Mouse (Mus musculus) layer of hippocampus, adult 18-20 months (tissue): ENCODE results near the gene Tmem151b. TPM values are rescaled to one million over a fixed set of nuclear protein-coding genes. Genes with fewer than 3 reads are reported as not detected.

ENCODE experiments used
- DNase-seq, 2 experiments: peaks; one replicate each; pipeline ENCODE4 v3.0.0; 2022; ENCODE audit warnings: low spot score in 2 of 2
- total RNA-seq, 2 experiments: library from RNA; stranded (reverse); gene quantifications; 2 replicates each; pipeline ENCODE4 v1.2.3; 2021

Tmem151b gene
- total RNA-seq, 2 experiments from 2014 or later, result 112 to 119 TPM

DNA sequence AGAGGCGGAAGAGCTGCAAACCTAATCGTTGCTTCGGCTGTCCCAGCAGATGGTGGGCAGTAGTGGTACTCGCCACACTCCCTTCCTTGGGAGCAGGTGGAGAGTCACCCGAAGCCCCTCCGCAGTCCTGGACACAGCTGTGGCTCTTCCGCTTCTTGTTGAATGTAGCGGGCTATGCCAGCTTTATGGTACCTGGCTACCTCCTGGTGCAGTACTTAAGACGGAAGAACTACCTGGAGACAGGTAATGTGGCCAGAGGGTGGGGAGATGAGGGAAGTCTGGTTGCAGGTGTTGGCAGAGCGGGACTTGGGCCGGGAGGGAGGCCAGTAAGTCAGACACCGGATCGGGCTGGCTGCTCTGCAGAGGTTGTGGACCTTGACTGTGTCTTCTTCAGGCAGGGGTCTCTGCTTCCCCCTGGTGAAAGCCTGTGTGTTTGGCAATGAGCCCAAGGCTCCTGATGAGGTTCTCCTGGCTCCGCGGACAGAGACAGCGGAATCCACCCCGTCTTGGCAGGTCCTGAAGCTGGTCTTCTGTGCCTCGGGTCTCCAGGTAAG, 15.1 kb upstream of the Tmem151b start:
- no peak for DNase-seq

DNA sequence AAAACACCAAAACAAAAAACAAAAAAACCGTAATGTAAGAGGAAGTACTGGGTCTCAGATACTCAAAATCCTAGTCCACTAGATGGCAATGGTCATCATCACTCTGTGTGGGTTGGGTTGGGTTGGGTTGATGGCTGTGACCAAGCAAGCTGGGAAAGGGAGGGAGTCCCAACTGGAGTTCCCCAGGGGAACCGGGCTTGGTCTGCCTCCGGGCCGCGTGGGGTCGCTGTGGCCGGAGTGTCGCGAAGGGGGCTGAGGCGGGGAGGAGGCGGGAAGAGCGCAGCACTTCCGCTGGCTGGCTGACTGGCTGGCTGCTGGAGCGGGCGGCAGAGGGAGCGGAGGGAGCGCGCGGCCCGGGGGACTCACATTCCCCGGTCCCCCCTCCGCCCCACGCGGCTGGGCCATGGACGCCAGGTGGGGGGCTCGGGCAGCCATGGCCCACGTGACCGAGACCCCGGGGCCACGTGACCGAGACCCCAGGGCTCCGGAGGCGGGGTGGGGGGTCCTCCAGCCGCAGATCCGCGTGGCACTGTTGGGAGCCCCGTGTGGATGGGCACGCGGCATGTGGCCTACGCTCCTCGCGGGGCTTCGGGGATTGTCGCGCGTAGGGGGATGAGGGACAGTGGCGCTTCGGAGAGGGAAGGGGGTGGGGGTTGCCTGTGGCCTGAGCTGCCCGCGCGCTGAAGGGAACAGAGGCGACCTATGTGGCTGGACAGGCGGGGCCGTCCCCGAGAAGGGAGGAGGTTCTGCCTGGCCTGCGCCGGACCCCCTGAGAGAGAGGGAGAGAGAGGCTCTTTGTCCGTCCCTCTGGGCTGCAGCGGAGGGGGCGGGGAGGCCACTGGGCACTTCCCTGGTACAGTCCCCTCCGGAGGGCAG, 14.4 kb upstream of the Tmem151b start, which contains the start of gene Slc35b2:
Slc35b2 (plus strand) TSS at position 220 of the 876 bp plus-strand sequence.
- peak; percentile 92 to 94 for DNase-seq

DNA sequence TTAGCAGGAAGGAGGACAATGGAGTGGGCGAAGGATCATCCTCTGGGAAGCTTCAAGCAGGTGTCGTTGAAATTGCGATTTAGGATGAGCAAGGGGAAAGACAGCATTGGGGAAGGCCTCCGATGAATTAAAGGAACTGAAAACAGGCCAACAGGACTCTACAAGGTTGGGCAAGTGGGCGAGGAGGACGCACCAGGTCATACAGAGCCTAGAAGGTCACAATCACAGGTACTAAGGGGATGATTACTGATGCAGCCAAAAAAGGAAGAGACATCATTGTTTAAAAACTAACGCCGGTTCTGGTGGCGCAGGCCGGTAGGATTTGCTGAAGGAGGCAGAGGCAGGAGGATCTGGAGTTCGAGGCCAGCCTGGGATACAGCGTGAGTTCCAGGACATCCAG, 13.7 kb upstream of the Tmem151b start:
- no peak for DNase-seq

DNA sequence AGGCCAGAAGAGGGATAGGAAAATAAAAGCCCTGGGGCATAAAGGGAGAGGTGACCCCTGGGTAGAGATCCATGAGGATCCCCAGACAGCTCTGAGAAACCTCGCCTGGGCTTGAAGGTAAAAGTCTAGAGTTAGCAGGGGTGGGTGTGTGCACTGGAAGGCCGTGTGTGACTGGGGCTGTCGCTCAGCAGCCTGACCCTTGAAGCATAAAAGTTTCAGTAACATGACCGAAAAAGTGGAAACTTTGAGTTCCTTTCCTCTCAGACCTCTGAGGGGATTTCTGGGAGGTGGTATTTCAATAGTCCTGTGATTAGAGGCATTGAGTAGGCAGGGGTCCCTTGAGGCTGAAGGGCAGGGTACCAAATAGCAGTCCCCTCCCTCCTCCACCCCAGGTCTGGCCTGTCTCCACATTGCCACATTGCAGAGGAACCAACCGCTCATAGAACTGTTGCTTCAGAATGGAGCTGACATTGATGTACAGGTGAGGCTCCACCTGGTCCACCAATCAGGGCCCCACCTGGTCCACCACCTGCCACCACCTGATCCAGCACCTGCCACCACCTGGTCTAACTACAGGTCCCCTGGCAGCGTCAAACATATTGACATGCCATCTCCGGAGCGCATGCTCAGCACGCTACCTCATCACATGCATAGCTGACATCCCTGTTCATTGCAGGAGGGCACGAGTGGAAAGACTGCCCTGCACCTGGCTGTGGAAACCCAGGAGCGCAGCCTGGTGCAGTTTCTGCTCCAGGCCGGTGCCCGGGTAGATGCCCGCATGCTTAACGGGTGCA, 10.5 kb upstream of the Tmem151b start:
- DNase-seq, result no peak

DNA sequence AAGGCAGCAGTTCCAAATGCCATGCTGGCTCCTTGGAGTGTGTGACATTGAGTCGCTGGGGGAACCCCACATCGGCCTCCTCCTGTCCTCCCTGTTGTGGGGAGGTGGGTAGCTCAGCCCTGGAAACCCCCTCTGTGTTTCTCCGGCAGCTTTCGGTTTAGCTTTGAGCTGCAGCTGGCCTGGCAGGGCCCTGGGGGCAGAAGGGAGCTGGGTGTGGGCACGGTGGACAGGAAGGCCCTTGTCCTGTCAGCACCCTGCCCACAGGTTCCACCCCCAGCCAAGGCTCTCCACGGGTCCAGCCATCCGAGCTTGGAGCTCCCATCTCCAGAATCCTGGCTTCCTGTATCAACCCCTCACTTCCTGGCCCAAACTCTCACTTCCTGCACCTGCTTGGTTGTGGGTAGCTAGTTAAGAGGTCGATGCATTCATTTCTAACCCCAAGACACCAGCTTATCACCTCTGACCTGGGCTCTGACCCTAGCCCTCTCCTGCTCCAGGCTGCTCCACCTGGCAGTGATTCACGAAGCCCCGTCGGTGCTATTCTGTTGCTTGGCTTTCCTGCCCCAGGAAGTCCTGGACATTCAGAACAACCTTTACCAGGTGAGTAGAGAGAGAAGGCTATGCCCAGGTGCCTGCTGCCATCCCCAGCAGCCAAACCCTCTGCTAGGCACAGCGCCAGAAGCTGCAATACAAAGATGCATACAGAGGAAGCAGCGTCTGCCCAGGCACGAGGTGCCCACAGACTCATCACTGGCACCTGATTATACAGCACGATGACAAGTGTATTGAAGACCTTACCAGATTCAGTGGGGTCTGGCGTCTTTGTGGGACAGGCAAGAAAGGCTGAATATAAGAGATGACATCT, 8.8 kb upstream of the Tmem151b start:
- no peak for DNase-seq

DNA sequence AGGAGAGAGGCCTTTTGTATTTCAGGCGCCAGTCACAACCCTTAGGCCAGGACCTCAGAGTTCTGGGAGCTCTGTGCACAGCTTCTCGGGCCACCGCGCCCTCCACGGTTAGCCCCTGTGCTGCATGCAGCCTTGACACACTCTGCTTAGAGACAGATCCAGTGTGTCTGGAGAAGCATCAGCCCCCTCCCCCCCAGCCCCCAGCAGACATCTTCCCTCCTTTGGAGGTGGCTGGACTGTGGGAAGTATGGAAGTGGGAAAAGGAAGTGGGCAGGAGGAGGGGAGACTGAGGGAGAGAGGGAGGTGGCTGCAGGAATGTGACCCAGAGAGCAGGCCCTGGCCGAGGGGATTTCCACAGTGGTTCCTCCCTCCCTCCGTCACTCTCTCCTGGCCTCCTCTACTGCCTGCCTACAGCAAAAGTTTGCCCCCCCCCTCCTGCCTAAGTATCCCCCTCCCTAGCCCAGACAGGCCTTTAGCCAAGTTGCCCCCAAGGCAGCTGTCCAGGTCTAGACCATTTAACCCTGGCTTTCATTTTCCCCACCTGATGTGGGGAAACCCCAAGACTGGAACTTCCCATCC, 7.9 kb upstream of the Tmem151b start:
- no peak for DNase-seq

DNA sequence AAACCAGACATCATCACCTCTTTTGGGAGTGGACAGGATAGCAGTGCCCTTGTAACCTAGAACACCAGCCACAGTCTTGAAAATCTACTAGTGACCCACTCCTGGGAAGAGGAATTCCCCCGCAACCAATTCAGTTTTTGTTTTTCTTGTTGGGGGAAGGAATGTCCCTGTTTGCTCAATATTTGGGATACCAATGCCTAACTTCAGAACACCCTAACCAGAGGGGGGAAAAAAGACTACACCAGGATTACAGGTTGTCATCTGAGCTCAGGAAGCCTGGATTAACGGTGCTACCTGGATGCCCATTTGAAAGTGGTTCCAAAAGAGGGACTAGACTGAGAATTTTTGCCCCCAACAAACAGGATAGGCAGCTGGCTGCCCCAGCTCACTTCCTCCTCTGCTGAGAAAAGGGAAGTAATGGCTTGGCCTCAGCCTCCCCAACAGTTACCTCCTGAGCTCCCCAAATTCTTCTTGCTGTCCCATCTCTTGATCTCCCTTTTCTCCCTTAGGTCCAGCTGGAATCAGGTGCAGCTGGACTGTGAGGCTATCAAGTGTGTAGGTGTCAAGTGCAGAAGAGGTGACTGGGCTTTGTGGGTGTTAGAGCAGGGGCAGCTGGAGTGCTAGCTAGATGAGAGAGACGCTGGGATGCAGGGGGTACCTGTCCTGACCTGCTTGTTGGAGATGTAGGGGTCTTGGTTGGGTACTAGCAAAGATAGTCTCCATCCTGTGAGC, 7.2 kb upstream of the Tmem151b start:
- DNase-seq, result no peak

DNA sequence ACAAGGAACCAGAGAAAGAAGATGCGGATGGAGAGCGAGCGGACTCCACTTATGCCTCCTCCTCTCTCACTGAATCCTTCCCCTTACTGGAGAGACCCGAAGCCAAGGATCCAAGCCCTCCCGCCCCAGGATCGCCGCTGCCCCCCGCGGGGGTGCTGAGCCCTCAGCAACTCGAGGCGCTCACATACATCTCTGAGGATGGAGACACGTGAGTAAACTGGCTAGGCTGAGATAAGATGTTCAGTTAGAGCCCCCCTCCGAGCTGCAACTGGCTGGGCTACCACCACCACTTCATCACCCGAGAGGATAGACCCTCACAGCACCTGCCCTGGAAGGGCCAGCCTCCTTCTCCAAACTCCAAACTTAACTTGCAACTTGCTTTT, 6.6 kb upstream of the Tmem151b start:
- DNase-seq, result no peak

DNA sequence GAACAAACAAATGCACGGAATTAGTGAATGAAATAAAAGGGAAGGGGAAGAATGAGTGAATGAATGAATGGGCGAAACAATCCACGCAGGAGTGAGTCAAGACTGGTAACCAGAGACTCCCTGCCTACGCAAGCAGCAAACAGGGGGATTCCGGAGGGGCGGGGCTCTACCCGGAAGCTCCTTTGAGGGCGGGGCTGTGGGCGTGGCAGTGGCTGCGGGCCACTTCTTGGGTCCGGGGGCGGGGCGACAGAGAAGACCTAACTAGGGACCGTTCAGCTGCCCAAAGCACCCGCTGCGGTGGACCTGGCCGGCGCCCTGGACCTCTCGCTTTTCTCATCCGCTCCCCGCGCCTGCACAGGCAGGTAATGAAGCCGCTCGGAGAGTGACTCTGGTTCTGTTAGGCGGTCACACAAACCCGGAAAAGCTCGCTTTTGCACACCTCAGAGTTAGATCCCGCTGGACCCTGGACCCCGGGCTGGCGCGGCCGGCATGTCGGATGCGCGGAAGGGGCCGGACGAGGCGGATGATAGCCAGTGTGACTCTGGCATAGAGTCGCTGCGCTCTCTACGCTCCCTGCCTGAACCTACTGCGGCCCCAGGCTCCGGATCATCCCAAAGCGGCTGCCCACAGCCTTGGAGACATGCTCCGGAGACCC, 6.1 kb upstream of the Tmem151b start, which contains the start of gene Nfkbie:
Nfkbie (plus strand) TSS at position 252 of the 655 bp plus-strand sequence.
- DNase-seq, result peak; percentile 82 to 89

DNA sequence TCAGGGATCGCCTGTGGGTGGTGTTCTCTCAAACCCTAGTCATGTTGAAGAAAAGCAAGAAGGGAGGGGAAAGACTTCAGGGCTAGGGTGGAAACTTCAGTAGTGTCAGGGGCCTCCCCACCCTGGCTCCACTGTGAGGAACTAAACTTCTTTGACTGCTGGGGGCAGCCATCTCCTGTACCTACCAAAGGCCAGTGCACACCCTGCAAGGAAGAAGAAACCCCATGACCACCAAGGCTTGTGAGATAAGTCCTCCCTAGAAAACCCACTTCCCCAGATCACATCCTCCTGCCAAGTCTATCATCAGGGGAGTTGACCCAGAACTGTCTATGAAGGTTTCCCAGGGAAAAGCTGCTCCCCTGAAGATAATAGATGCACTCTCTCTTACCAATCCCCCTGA, 4.9 kb upstream of the Tmem151b start:
- no peak for DNase-seq

DNA sequence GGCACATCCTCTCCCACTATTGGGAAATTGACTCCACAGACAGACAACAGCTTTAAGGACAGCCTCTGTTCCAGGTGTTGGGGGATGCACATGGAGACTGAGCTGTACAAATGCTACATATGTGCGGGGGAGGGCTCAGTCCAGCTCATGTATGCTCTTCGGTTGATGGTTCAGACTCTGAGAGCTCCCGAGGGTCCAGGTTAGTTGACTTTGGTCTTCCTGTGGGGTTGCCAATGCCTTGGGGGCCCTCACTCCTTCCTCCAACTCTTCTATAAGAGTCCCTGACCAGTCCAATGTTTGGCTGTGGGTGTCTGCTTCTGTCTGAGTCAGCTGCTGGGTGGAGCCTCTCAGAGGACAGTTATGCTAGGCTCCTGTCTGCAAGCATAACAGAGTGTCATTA, 3.6 kb upstream of the Tmem151b start:
- no peak for DNase-seq

DNA sequence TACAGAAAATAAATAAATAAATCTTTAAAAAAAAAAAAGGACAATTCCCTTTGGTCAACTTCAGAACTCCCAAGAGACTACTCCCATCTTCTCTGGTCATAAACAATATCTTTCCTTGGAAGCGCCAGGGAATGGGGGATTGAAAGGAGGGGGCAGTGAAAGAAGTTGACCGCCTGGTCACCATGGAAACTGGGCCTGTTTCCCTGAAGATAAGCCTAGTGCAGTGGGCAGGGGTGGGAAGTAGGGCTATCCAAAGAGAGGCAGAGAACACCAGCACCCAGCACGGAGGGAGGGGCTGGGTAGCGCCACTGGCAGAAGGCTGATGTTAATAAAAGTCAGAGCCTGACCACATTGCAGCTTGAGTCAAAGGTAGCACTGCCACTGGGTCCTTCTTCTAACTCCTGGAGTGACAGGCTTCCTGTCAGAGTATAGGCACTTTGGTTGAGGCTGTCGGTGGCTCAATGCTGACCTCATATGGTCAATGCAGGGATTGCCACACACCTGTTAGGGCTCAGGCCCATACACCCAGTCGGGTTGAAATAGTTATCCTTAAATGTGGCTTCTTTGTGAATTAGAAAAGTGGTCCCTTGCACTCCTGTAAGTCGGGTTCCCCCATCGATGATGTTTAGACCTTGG, 2.5 kb upstream of the Tmem151b start:
- DNase-seq, result peak; percentile 66 to 92

DNA sequence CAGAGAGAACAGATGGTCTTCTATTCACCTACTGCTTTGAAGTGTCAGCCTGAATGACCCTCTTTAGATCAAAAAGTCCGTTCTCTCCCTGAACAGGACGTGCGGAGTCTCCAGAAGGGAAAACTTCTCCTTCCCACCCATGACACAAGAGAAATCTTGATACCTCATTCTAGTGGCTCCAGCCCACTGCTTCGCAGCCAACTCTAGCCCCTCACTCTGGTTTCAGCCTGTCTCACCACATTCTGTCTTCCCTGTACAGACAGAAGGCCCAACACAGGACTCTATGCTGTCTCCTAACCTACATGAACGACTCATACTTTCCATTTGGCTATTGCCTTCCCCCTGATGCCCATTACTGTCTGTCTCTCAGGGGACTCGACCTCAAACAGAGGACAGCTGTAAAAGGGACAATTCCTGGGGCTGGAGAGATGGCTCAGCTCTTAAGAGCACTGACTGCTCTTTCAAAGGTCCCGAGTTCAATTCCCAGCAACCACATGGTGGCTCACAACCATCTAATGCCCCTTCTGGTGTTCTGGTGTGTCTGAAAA, 1.8 kb upstream of the Tmem151b start:
- DNase-seq, result no peak

DNA sequence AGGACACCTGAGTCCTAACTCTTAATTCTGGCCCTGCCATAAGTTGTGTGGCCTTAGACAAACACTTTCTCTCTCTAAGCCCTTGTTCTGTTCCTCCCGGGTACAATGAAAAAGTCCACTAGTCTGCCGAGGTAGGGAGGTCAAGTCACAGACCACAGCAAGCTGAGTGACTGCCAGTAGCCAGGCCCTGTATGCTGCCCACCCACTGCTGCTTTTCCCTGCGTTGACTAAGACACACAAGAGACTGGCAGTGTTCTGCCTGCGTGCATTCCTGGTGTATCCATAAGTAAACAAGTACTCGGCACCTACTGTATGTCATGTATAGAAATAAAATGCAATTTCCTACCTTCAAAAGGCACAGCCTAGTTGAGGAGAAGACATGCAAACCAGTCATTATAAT, 776 bp upstream of the Tmem151b start:
- DNase-seq, result no peak

DNA sequence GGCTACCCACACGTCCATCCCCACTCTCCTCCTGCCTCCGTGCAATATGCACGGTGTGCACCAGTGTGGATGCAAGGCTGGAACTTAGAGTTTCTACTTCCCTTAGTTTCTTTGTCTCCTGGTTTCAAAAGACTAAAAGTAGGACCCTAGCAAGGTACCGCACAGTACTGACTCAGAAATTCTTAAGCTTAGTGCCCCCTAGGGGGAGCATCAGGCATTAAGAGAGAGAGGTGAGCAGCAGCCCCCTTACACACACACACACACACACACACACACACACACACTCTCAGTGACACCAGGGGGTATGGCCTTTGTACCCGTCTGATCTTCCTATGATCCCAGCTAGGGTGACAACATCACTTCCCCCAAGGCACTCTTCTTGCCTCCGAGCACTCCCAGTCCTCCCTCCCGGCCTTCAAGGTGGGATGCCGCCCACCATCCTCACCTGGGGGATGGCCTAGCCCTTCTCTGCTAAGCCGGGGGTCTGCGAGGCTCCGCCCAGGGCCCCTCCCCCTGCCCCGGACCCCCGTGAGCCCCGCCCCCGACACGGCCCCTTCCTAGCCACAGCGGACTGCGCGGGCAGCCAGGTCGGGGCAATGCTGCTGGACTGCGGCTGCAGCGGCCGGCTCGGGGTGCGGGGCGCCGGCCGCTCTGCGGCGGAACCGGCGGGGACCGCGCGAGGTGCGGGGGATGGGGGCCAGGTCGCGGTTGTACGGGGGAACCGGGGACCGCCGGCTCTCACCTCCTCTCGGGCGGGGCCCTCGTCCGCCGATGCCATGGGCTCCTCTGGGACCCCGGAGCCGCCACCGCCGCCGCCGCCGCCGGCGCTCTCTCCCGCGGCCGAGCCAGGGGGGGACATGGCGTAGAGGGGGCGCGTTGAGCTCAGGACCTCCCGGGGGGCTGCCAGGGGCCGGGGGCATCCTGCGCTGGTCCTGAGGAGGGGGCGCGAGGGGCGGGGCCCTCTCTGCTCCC, 650 bp downstream of the Tmem151b start:
- peak in 1 of 2 experiments; percentile 75 for DNase-seq

DNA sequence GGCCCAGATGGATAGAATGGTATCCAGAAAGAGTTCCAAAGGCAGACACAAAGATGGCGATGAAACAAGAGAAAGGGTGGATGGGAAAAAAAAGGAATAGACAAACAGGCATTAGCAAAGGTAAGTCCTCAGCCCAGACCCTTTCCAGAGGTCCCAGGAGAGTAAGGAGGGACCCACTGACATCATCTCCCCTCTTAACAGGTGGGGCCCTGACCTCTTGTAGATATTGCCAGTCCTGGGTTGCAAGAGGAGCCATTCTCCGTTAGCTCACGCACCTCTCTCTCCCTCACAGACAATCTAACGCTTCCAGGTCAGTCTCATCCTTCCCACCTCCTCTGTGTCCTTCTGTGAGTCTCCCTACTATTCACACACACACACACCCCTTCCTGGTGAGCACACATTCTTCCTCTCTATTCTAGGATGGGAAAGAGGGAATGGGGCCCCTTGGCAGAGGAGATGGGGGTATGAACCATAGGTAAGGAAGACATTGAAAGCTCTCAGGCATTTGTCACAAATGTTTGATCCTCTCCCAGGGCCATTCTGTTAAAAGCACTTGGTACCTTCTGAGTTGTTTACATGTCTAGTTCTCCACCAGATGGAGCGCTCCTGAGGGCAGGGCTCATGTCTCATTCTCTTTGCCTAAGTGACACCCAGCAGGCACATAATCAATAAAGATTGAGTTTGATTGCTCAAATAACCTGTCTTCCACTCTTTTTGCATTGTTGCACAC, 1.9 kb downstream of the Tmem151b start:
- DNase-seq, result no peak

DNA sequence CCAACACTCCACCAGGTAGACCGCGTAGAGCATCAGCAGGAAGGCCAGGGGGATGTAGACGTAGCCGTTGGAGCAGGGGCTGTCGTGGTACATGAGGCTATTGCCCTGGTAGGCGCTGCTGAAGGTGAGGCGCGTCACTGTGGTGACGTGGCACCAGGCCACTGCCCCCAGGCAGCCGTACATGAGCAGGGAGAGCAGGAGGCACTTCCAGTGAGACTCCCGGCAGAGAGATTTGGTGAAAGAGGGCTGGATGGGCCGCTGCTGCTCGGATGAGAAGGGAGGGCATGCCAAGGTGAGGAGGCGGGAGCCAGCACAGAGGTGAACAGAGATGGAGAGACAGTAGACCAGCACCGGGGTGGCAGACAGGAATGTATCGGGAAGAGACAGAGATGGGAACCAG, 2.5 kb downstream of the Tmem151b start:
- DNase-seq, result no peak
